Mouse (Mus musculus) G1E (cell line): Measurements from ENCODE around the gene Ppp2r5a.

Experiments
- CTCF ChIP-seq: IDR thresholded peaks from 2 replicates; pipeline ENCODE4 v1.5.1; 2012; ENCODE audit warnings: low read depth, low read length, inconsistent platforms, mixed read lengths
- TAL1 ChIP-seq: conservative IDR thresholded peaks from 2 replicates; pipeline ENCODE4 v1.6.1; 2012; ENCODE audit warnings: low read depth, low read length, inconsistent platforms, mixed read lengths

- TF ChIP-seq CTCF (no peak), TAL1 (no peak)
These were observed at the start of gene Ppp2r5a for GRCm38 (mm10) chr1:191403074-191403473.
